Mouse (Mus musculus) adrenal gland, postnatal 14 days (tissue): ENCODE measurements around the gene Lbx2. TPM values are rescaled to one million over a fixed set of nuclear protein-coding genes. Genes with fewer than 3 reads are reported as not detected.

ENCODE experiments used
- DNase-seq: peaks from one replicate; pipeline ENCODE4 v3.0.0; 2021; ENCODE audit warnings: mixed read lengths
- long read RNA-seq, 2 experiments: library from polyadenylated mRNA; stranded (forward); transcript quantifications; one replicate each; pipeline ENCODE4 v2.0.0; 2021
- total RNA-seq: library from RNA; stranded (reverse); gene quantifications from 2 replicates; pipeline ENCODE4 v1.2.3, GENCODE M21; 2021

Lbx2 gene
- 6.4 and 9.0 TPM in 2 replicates for total RNA-seq
- long read RNA-seq, experiment 1, partial matches to known transcripts: 0 of 11 reads
- long read RNA-seq, experiment 1, other reads (novel, unspliced or antisense): 6 of 11 reads
- long read RNA-seq, experiment 2, partial matches to known transcripts: 2 of 9 reads
- long read RNA-seq, experiment 2, other reads (novel, unspliced or antisense): 2 of 9 reads

- DNase-seq: peak; percentile 75
Measured at GRCm38 (mm10) chr6:83086121-83087035, at the start of gene Lbx2. Gene Lbx2, plus strand, starts transcription at chr6:83086367.

- DNase-seq: no peak
Measured at GRCm38 (mm10) chr6:83037188-83037587, 49.0 kb upstream of the Lbx2 start.

- DNase-seq: peak; percentile 97
Measured at GRCm38 (mm10) chr6:83038496-83039012, 47.6 kb upstream of the Lbx2 start.

GRCm38 (mm10) chr6:83040601-83041000, 45.6 kb upstream of the Lbx2 start:
- DNase-seq: no peak

GRCm38 (mm10) chr6:83043561-83043960, 42.6 kb upstream of the Lbx2 start:
- DNase-seq: no peak

- no peak for DNase-seq
Measured at GRCm38 (mm10) chr6:83043993-83044392, 42.2 kb upstream of the Lbx2 start.

- no peak for DNase-seq
Measured at GRCm38 (mm10) chr6:83044742-83045141, 41.4 kb upstream of the Lbx2 start.

- DNase-seq: no peak
Measured at GRCm38 (mm10) chr6:83049367-83049766, 36.8 kb upstream of the Lbx2 start.

GRCm38 (mm10) chr6:83053136-83053960, 32.8 kb upstream of the Lbx2 start:
- peak; percentile 64 for DNase-seq

GRCm38 (mm10) chr6:83054074-83054851, 31.9 kb upstream of the Lbx2 start, which contains the start of gene Aup1:
Gene Aup1, plus strand, starts transcription at chr6:83054521.
- peak; percentile 98 for DNase-seq

- DNase-seq: no peak
Measured at GRCm38 (mm10) chr6:83054871-83055431, 31.2 kb upstream of the Lbx2 start, which contains the start of gene Htra2. Gene Htra2, minus strand, starts transcription at chr6:83055273.

GRCm38 (mm10) chr6:83057790-83058189, 28.4 kb upstream of the Lbx2 start, which contains the start of gene Dqx1:
Gene Dqx1, plus strand, starts transcription at chr6:83057844.
- DNase-seq: no peak

GRCm38 (mm10) chr6:83058725-83059124, 27.4 kb upstream of the Lbx2 start:
- DNase-seq: no peak

- DNase-seq: no peak
Measured at GRCm38 (mm10) chr6:83065995-83066394, 20.2 kb upstream of the Lbx2 start.

- no peak for DNase-seq
Measured at GRCm38 (mm10) chr6:83066441-83066840, 19.7 kb upstream of the Lbx2 start.

GRCm38 (mm10) chr6:83068221-83068620, 17.9 kb upstream of the Lbx2 start:
- no peak for DNase-seq

- DNase-seq: no peak
Measured at GRCm38 (mm10) chr6:83068706-83069487, 17.3 kb upstream of the Lbx2 start.

GRCm38 (mm10) chr6:83069488-83070246, 16.5 kb upstream of the Lbx2 start:
- no peak for DNase-seq

- DNase-seq: no peak
Measured at GRCm38 (mm10) chr6:83070247-83070310, 16.1 kb upstream of the Lbx2 start, which contains the start of gene Tlx2. Gene Tlx2, minus strand, starts transcription at chr6:83070293.
